Mouse (Mus musculus): ENCODE data around the gene Zdhhc14. TPM values are rescaled to one million over a fixed set of nuclear protein-coding genes. Genes with fewer than 3 reads are reported as not detected.

Zdhhc14 gene
- polyA plus RNA-seq, 1 experiment, result 0.86 TPM

GRCm38 (mm10) chr17:5466736-5467135 lies 25.6 kb upstream of the Zdhhc14 start:
- H3K27me3 ChIP-seq (ENCODE audit: control insufficient read depth, insufficient read depth, insufficient read length), result peaks cover 31% of the 10 kb centered on the region
- H3ac ChIP-seq (ENCODE audit: control insufficient read depth, insufficient read length), result no peak overlapping the region
- H3K4me2 ChIP-seq (ENCODE audit: low read depth), result no peak overlapping the region
- H3K4me3 ChIP-seq, result no peak overlapping the region
- TF ChIP-seq CEBPB (IDR thresholded peaks at IDR 0.05; ENCODE audit: insufficient read depth, poor library complexity, severe bottlenecking) (no peak), TCF12 (IDR thresholded peaks at IDR 0.05; ENCODE audit: insufficient read depth, poor library complexity, severe bottlenecking) (no peak), E2F4 (IDR thresholded peaks at IDR 0.05; ENCODE audit: insufficient read depth) (no peak), POLR2A (IDR thresholded peaks at IDR 0.05; ENCODE audit: insufficient read length, low read depth) (no peak), POLR2AphosphoS2 (IDR thresholded peaks at IDR 0.05; ENCODE audit: insufficient read length, low read depth) (no peak), SRF (IDR thresholded peaks at IDR 0.05; ENCODE audit: control insufficient read depth, insufficient read length, low read depth) (no peak), REST (IDR thresholded peaks at IDR 0.05; ENCODE audit: insufficient read depth, insufficient read length) (no peak)
- H3K79me2 ChIP-seq (ENCODE audit: control insufficient read depth, insufficient read depth), result no peaks in the 10 kb centered on the region
- H3K36me3 ChIP-seq (ENCODE audit: control insufficient read depth, insufficient read depth), result no peaks in the 10 kb centered on the region

GRCm38 (mm10) chr17:5467177-5467576 lies 25.2 kb upstream of the Zdhhc14 start:
- Histone ChIP-seq H3ac (ENCODE audit: control insufficient read depth, insufficient read length) (no peak overlapping the region), H3K4me2 (ENCODE audit: low read depth) (no peak overlapping the region), H3K36me3 (ENCODE audit: control insufficient read depth, insufficient read depth) (no peaks in the 10 kb centered on the region), H3K27me3 (ENCODE audit: control insufficient read depth, insufficient read depth, insufficient read length) (peaks cover 32% of the 10 kb centered on the region), H3K79me2 (ENCODE audit: control insufficient read depth, insufficient read depth) (no peaks in the 10 kb centered on the region), H3K4me3 (no peak overlapping the region)
- TF ChIP-seq TCF12 (IDR thresholded peaks at IDR 0.05; ENCODE audit: insufficient read depth, poor library complexity, severe bottlenecking) (no peak), REST (IDR thresholded peaks at IDR 0.05; ENCODE audit: insufficient read depth, insufficient read length) (no peak), POLR2A (IDR thresholded peaks at IDR 0.05; ENCODE audit: insufficient read length, low read depth) (no peak)

DNA sequence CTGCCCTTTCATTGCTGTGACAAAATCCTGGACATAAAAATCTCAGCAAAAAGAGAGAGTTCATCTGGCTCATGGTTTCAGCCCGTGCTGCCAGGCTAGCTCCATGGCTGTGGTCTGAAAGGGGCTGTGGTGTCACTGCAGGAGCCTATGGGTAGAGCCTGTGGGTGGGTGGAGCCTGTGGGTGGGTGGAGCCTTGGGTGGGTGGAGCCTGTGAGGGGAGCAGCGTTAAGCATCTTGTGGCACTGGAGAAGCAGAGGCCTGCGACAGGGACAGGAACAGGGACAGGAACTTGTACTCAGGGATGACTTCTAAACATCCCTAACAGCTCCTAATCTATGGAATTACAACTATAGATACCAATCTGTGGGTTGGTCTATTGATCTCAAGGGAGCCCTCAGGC lies 20.1 kb upstream of the Zdhhc14 start:
- Histone ChIP-seq H3K79me2 (ENCODE audit: control insufficient read depth, insufficient read depth) (no peaks in the 10 kb centered on the region), H3K4me3 (no peak overlapping the region), H3K36me3 (ENCODE audit: control insufficient read depth, insufficient read depth) (no peaks in the 10 kb centered on the region), H3ac (ENCODE audit: control insufficient read depth, insufficient read length) (no peak overlapping the region), H3K4me2 (ENCODE audit: low read depth) (no peak overlapping the region), H3K27me3 (ENCODE audit: control insufficient read depth, insufficient read depth, insufficient read length) (peaks cover 46% of the 10 kb centered on the region)
- no peak for TF ChIP-seq USF1 (IDR thresholded peaks at IDR 0.05; ENCODE audit: low read depth)
- TF ChIP-seq TCF3 (IDR thresholded peaks at IDR 0.05; ENCODE audit: insufficient read length, low read depth), result no peak
- no peak for TF ChIP-seq SRF (IDR thresholded peaks at IDR 0.05; ENCODE audit: control insufficient read depth, insufficient read length, low read depth)
- no peak for TF ChIP-seq POLR2A (IDR thresholded peaks at IDR 0.05; ENCODE audit: insufficient read length, low read depth)
- no peak for TF ChIP-seq CEBPB (IDR thresholded peaks at IDR 0.05; ENCODE audit: insufficient read depth, poor library complexity, severe bottlenecking)
- no peak for TF ChIP-seq E2F4 (IDR thresholded peaks at IDR 0.05; ENCODE audit: insufficient read depth)
- no peak for TF ChIP-seq MYOD1 (IDR thresholded peaks at IDR 0.05; ENCODE audit: control insufficient read depth in 1 of 3, insufficient read length in 2 of 3, low read depth in 2 of 3)
- TF ChIP-seq MAX (IDR thresholded peaks at IDR 0.05; ENCODE audit: low read depth), result no peak
- TF ChIP-seq MYOG (IDR thresholded peaks at IDR 0.05; ENCODE audit: control insufficient read depth in 1 of 3, insufficient read depth in 1 of 3, insufficient read length in 2 of 3, low read depth in 2 of 3), result no peak
- TF ChIP-seq REST (IDR thresholded peaks at IDR 0.05; ENCODE audit: insufficient read depth, insufficient read length), result no peak
- no peak for TF ChIP-seq POLR2AphosphoS2 (IDR thresholded peaks at IDR 0.05; ENCODE audit: insufficient read length, low read depth)
- TF ChIP-seq TCF12 (IDR thresholded peaks at IDR 0.05; ENCODE audit: insufficient read depth, poor library complexity, severe bottlenecking), result no peak

DNA sequence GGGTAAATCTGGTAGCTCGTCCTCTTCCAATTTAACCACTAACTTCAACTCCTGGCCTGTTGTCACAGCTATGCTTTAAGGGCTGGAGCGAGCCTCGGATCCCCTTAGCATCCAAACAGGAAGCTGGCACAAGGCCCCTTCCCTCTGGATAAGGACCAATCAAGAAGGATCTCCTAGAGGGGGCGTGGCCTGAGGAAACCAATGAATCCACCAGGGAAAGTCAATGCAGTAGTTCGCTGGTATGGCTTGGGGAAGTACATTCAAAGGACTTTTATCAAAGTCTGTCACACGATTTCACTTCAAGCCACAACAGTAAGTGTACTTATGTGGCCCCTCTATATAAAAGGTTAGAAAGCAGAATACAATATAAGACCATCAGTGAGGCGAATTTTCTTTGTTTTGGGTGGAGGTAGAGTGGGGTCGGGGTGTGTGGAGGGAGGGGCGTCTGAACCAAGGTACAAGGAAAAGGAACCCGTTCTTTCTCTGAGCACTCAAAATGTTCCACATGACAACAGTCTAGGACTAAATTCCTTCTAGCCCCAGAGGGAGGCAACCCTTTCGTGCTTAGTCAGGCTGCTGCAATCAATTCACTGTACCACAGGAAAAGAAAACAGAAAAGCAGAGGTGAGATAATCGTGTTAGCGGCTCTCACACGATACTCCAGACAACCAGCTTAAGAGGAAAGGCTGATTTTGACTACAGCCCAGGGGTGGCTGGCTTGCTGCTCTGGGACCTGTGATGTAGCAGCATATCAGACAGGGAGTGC lies 16.2 kb upstream of the Zdhhc14 start:
- H3K27me3 ChIP-seq (ENCODE audit: control insufficient read depth, insufficient read depth, insufficient read length), result peaks cover 38% of the 10 kb centered on the region
- no peak overlapping the region for H3K4me3 ChIP-seq
- no peak overlapping the region for H3ac ChIP-seq (ENCODE audit: control insufficient read depth, insufficient read length)
- no peaks in the 10 kb centered on the region for H3K36me3 ChIP-seq (ENCODE audit: control insufficient read depth, insufficient read depth)
- TF ChIP-seq CEBPB (IDR thresholded peaks at IDR 0.05; ENCODE audit: insufficient read depth, poor library complexity, severe bottlenecking), result no peak
- no peak for TF ChIP-seq MAX (IDR thresholded peaks at IDR 0.05; ENCODE audit: low read depth)
- TF ChIP-seq MYOD1 (IDR thresholded peaks at IDR 0.05; ENCODE audit: control insufficient read depth in 1 of 3, insufficient read length in 2 of 3, low read depth in 2 of 3), result no peak
- no peak for TF ChIP-seq TCF12 (IDR thresholded peaks at IDR 0.05; ENCODE audit: insufficient read depth, poor library complexity, severe bottlenecking)
- no peak for TF ChIP-seq USF1 (IDR thresholded peaks at IDR 0.05; ENCODE audit: low read depth)
- no peaks in the 10 kb centered on the region for H3K79me2 ChIP-seq (ENCODE audit: control insufficient read depth, insufficient read depth)
- H3K4me2 ChIP-seq (ENCODE audit: low read depth), result no peak overlapping the region

DNA sequence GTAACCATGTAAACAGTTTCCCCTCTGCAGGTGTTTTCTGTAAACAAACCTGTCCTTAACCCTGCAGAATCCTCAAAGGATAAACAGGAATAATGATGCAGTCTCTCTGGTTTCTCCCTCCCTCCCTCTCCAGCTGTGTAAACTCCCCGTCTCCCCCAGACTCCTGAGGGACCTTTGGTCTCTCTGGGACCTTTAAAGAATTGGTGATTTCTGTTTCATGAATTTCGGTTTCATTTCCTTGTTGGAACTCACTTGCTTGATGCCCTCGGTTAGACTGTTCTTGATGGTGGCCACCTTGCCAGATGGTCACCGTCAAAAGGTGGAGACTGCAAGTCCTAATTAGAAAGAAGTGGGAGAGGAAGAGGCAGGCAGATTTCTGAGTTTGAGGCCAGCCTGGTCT lies 8.9 kb upstream of the Zdhhc14 start:
- TF ChIP-seq E2F4 (IDR thresholded peaks at IDR 0.05; ENCODE audit: insufficient read depth) (no peak), MYOD1 (IDR thresholded peaks at IDR 0.05; ENCODE audit: control insufficient read depth in 1 of 3, insufficient read length in 2 of 3, low read depth in 2 of 3) (no peak), TCF3 (IDR thresholded peaks at IDR 0.05; ENCODE audit: insufficient read length, low read depth) (no peak), CEBPB (IDR thresholded peaks at IDR 0.05; ENCODE audit: insufficient read depth, poor library complexity, severe bottlenecking) (no peak)

More for the DNA sequence above, 8.9 kb upstream of the Zdhhc14 start:
- H3K36me3 ChIP-seq (ENCODE audit: control insufficient read depth, insufficient read depth), result no peaks in the 10 kb centered on the region
- no peak overlapping the region for H3ac ChIP-seq (ENCODE audit: control insufficient read depth, insufficient read length)
- H3K4me2 ChIP-seq (ENCODE audit: low read depth), result no peak overlapping the region
- no peak overlapping the region for H3K4me3 ChIP-seq
- H3K27me3 ChIP-seq (ENCODE audit: control insufficient read depth, insufficient read depth, insufficient read length), result peaks cover 33% of the 10 kb centered on the region
- no peaks in the 10 kb centered on the region for H3K79me2 ChIP-seq (ENCODE audit: control insufficient read depth, insufficient read depth)
